Mouse (Mus musculus) CD4-positive helper T cell, adult 2 months (primary cell): ENCODE data around the gene Olfr1344.
"Not testable (repeated sequence)": the region's sequence is repeated elsewhere in the genome, so short reads cannot be mapped to it uniquely, and the experiment has no call there.

Experiments
- DNase-seq: peaks from one replicate; pipeline ENCODE4 v3.0.0-alpha.2; 2012; ENCODE audit warnings: low read depth, missing footprints, low spot score

Gene Olfr1344

GRCm38 (mm10) chr7:6438388-6438787 lies at the start of gene Olfr1344:
Gene Olfr1344 (plus strand): TSS chr7:6438688.
- DNase-seq, result no peak

- DNase-seq, result no peak
Observed at GRCm38 (mm10) chr7:6388971-6389370, 49.5 kb upstream of the Olfr1344 start.

- DNase-seq, result no peak
Observed at GRCm38 (mm10) chr7:6389449-6389848, 49.0 kb upstream of the Olfr1344 start.

GRCm38 (mm10) chr7:6397996-6398975 lies 40.2 kb upstream of the Olfr1344 start, which contains the start of gene Smim17:
Gene Smim17 (plus strand): TSS chr7:6398715.
- peak; percentile 65 for DNase-seq

GRCm38 (mm10) chr7:6410043-6410442 lies 28.4 kb upstream of the Olfr1344 start, which contains the start of gene Gm20715:
Gene Gm20715 (plus strand): TSS chr7:6410277.
- DNase-seq, result peak; percentile 72

GRCm38 (mm10) chr7:6414626-6415441 lies 23.7 kb upstream of the Olfr1344 start:
- DNase-seq, result no peak

GRCm38 (mm10) chr7:6415442-6415787 lies 23.1 kb upstream of the Olfr1344 start:
- no peak for DNase-seq

GRCm38 (mm10) chr7:6419894-6420293 lies 18.6 kb upstream of the Olfr1344 start:
- DNase-seq, result no peak

GRCm38 (mm10) chr7:6429381-6429780 lies 9.1 kb upstream of the Olfr1344 start:
- DNase-seq, result no peak

GRCm38 (mm10) chr7:6430342-6430741 lies 8.1 kb upstream of the Olfr1344 start:
- DNase-seq, result peak; percentile 40

GRCm38 (mm10) chr7:6441173-6441572 lies 2.7 kb downstream of the Olfr1344 start:
- DNase-seq, result no peak

- no peak for DNase-seq
Observed at GRCm38 (mm10) chr7:6447771-6448170, 9.3 kb downstream of the Olfr1344 start.

GRCm38 (mm10) chr7:6455868-6456267 lies 17.4 kb downstream of the Olfr1344 start, which contains the start of gene Olfr1336:
Gene Olfr1336 (plus strand): TSS chr7:6456168.
- no peak for DNase-seq

- no peak for DNase-seq
Observed at GRCm38 (mm10) chr7:6456399-6456798, 17.9 kb downstream of the Olfr1344 start.

GRCm38 (mm10) chr7:6466951-6467350 lies 28.5 kb downstream of the Olfr1344 start, which contains the start of gene Olfr1346:
Gene Olfr1346 (plus strand): TSS chr7:6467101.
- DNase-seq, result no peak

- DNase-seq, result not testable (repeated sequence)
Observed at GRCm38 (mm10) chr7:6477633-6478032, 39.1 kb downstream of the Olfr1344 start.

- DNase-seq, result no peak
Observed at GRCm38 (mm10) chr7:6486841-6487240, 48.4 kb downstream of the Olfr1344 start, which contains the start of gene Olfr5. Gene Olfr5 (minus strand): TSS chr7:6486941.
